Mouse (Mus musculus) C2C12 (cell line): Measurements from ENCODE around the gene Gm11037.

ENCODE experiments used
- CTCF ChIP-seq: IDR thresholded peaks from one replicate; pipeline ENCODE4 v1.5.1; 2011; ENCODE audit not compliant: control insufficient read depth, insufficient read depth, insufficient read length
- USF1 ChIP-seq: IDR thresholded peaks from one replicate; pipeline ENCODE4 v1.6.1; 2011; ENCODE audit warnings: low read depth, mild to moderate bottlenecking, control low read depth, moderate library complexity

DNA sequence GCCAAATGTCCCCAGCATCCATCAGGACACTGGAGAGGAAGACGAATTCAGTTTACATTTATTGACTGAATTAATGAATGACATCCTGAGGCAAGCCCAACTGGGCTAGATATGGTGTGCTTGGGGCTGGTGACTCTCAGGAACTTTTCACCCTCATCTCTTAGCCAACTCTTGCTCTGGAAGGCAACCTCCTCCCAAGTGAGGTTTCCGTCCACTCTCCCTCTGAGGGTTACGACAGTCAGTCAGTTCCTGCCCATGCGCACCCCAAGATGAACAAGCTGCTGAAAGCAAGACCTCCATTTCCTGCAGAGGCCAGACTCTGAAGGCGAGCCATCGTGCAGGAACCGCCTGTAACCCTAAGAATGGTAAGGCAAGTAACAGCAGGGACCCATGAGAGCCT lies 23.7 kb downstream of the Gm11037 start:
- TF ChIP-seq CTCF (no peak), USF1 (no peak)
